Mouse (Mus musculus) cerebellum, adult 11 months (tissue): ENCODE measurements at regions not wholly inside any gene's neighbourhood (a gene's known extent, or its start where the extent isn't known, plus 50 kb on each side); places are given as distances from the start of the nearest gene placed in this dataset.

Experiments
- DNase-seq: peaks from one replicate; pipeline ENCODE4 v3.0.0; 2022

- no peak for DNase-seq
Measured at GRCm38 (mm10) chr6:32739162-32739745, 151.3 kb upstream of the Plxna4 start.

- no peak for DNase-seq
Measured at GRCm38 (mm10) chr6:32728706-32729105, 140.7 kb upstream of the Plxna4 start.

- no peak for DNase-seq
Measured at GRCm38 (mm10) chr6:32726571-32726970, 138.6 kb upstream of the Plxna4 start.

GRCm38 (mm10) chr6:32717860-32718259 lies 129.9 kb upstream of the Plxna4 start:
- no peak for DNase-seq

- no peak for DNase-seq
Measured at GRCm38 (mm10) chr6:32715137-32715536, 127.1 kb upstream of the Plxna4 start.

- no peak for DNase-seq
Measured at GRCm38 (mm10) chr6:32710208-32710607, 122.2 kb upstream of the Plxna4 start.

GRCm38 (mm10) chr6:32709566-32709965 lies 121.6 kb upstream of the Plxna4 start:
- DNase-seq: no peak

- DNase-seq: no peak
Measured at GRCm38 (mm10) chr6:32707417-32707816, 119.4 kb upstream of the Plxna4 start.

GRCm38 (mm10) chr6:32706376-32706775 lies 118.4 kb upstream of the Plxna4 start:
- DNase-seq: no peak

GRCm38 (mm10) chr6:32703466-32703865 lies 115.5 kb upstream of the Plxna4 start:
- DNase-seq: no peak

GRCm38 (mm10) chr6:32702245-32702791 lies 114.3 kb upstream of the Plxna4 start:
- peak; percentile 64 for DNase-seq

- DNase-seq: no peak
Measured at GRCm38 (mm10) chr6:32699811-32700210, 111.8 kb upstream of the Plxna4 start.

GRCm38 (mm10) chr6:32697771-32698270 lies 109.8 kb upstream of the Plxna4 start:
- no peak for DNase-seq

- DNase-seq: no peak
Measured at GRCm38 (mm10) chr6:32696037-32696436, 108.0 kb upstream of the Plxna4 start.

- DNase-seq: no peak
Measured at GRCm38 (mm10) chr6:32672552-32672951, 84.6 kb upstream of the Plxna4 start.

- DNase-seq: no peak
Measured at GRCm38 (mm10) chr6:32659743-32660142, 71.8 kb upstream of the Plxna4 start.

- no peak for DNase-seq
Measured at GRCm38 (mm10) chr6:32657378-32657777, 69.4 kb upstream of the Plxna4 start.

- DNase-seq: no peak
Measured at GRCm38 (mm10) chr6:32654188-32654587, 66.2 kb upstream of the Plxna4 start.

- DNase-seq: no peak
Measured at GRCm38 (mm10) chr6:32644016-32644415, 56.0 kb upstream of the Plxna4 start.

GRCm38 (mm10) chr6:32638843-32639242 lies 50.9 kb upstream of the Plxna4 start:
- DNase-seq: no peak
